Mouse (Mus musculus) E14TG2a.4 (cell line): ENCODE measurements around the gene Slc43a1.

Source experiments
- CTCF ChIP-seq: conservative IDR thresholded peaks from 2 replicates; pipeline ENCODE4 v1.5.1; 2014; ENCODE audit warnings: low read length
- NANOG ChIP-seq: IDR thresholded peaks from 2 replicates; pipeline ENCODE4 v1.6.1; 2014; ENCODE audit warnings: borderline replicate concordance, low read length, mixed read lengths

GRCm38 (mm10) chr2:84912722-84913121, 74.1 kb downstream of the Slc43a1 start:
- TF ChIP-seq CTCF, result no peak
- TF ChIP-seq NANOG, result no peak
